Comparison of ENCODE assay signal across 8 mouse cellular contexts in the genomic region with DNA sequence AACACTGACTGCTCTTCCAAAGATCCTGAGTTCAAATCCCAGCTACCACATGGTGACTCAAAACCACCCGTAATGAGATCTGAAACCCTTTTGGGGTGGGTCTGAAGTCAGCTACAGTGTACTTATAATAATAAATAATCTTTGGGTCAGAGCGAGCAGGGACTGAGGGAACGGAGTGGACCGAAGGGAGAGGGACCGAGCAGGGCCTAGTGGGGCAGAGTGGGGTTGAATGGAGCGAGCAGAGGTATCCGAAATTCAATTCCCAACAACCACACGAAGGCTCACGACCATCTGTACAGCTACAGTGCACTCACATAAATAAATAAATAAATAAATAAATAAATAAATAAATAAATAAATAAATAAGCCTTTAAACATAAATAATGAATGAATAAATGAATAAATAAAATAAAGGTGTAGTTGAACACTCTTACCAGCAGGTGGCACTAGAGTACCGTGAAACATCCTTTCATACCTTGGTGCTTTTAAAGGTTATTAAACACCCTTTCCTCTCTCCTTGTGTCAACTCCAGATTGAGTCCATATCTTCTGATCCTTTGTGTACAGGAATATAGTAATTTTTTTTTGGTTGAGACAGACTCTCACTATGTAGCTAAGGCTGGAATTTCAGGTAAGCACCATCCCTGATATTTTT. TPM values are rescaled to one million over a fixed set of nuclear protein-coding genes. Genes with fewer than 3 reads are reported as not detected.
DNase-seq lines count a peak whose midpoint lies in the region; ATAC-seq and TF ChIP-seq lines count a peak whose summit lies in the region.

No protein-coding gene starts in this region.

- H3K9ac ChIP-seq in kidney, postnatal 0 days (ENCODE audit: low read depth, low read length), result no peak overlapping the region
- H3K9ac ChIP-seq in neural tube, embryonic 15.5 days (replicated peaks), result no peak overlapping the region

- peak; percentile 91 for DNase-seq in kidney, postnatal 0 days (ENCODE audit: low spot score)
- no peak for DNase-seq in kidney, adult 8-10 months
- DNase-seq in ES-CJ7 (ENCODE audit: low read depth, low spot score), result peak; percentile 47
- DNase-seq in brain, embryonic 14.5 days (ENCODE audit: low read depth), result peak; percentile 91
- peak; percentile 10 to 53 for DNase-seq in heart, postnatal 14 days
- no peak for DNase-seq in spleen, postnatal 14 days (ENCODE audit: low spot score in 2 of 2)

- 56% methylated on average over 10 of the region's 10 CpGs for WGBS in kidney, postnatal 0 days
- WGBS in neural tube, embryonic 15.5 days, result 52% methylated on average over 10 of the region's 10 CpGs

- H3K36me3 ChIP-seq in kidney, postnatal 0 days (ENCODE audit: insufficient read depth, low read length), result no peaks in the 10 kb centered on the region
- H3K36me3 ChIP-seq in neural tube, embryonic 15.5 days, result peaks cover 15% of the 10 kb centered on the region

- H3K9me3 ChIP-seq in kidney, postnatal 0 days (replicated peaks; ENCODE audit: low read length), result no peaks in the 10 kb centered on the region
- H3K9me3 ChIP-seq in neural tube, embryonic 15.5 days (replicated peaks), result no peaks in the 10 kb centered on the region

- TF ChIP-seq CTCF in kidney, postnatal 0 days (IDR thresholded peaks at IDR 0.05; ENCODE audit: low read depth), result peak; percentile 90
- peak; percentile 29 for TF ChIP-seq CTCF in brain, embryonic 14.5 days (IDR thresholded peaks at IDR 0.05; ENCODE audit: borderline replicate concordance, extremely low read depth, insufficient read depth, insufficient read length)

- no peaks in the 10 kb centered on the region for H3K4me1 ChIP-seq in kidney, postnatal 0 days (replicated peaks; ENCODE audit: insufficient read depth, low read length)
- H3K4me1 ChIP-seq in neural tube, embryonic 15.5 days, result peaks cover 8% of the 10 kb centered on the region

- H3K4me2 ChIP-seq in kidney, postnatal 0 days (ENCODE audit: low read length), result no peak overlapping the region
- H3K4me2 ChIP-seq in neural tube, embryonic 15.5 days, result no peak overlapping the region

- ATAC-seq in kidney, postnatal 0 days (replicated peaks; ENCODE audit: low FRiP score, low read depth), result no peak
- no peak for ATAC-seq in neural tube, embryonic 15.5 days (ENCODE audit: low FRiP score)
- ATAC-seq in inflammation-experienced regulatory T-cells, adult 6 months, result no peak

- H3K4me3 ChIP-seq in kidney, postnatal 0 days (replicated peaks; ENCODE audit: low read depth, low read length), result no peak overlapping the region
- no peak overlapping the region for H3K4me3 ChIP-seq in neural tube, embryonic 15.5 days (replicated peaks)

- H3K27ac ChIP-seq in kidney, postnatal 0 days, result no peak overlapping the region
- H3K27ac ChIP-seq in neural tube, embryonic 15.5 days (replicated peaks), result 0 out of 2 replicates have a peak overlapping the region, but pooled peaks have one; percentile 7

- TF ChIP-seq POLR2A in brain, embryonic 14.5 days (IDR thresholded peaks at IDR 0.05; ENCODE audit: borderline replicate concordance, extremely low read depth, insufficient read depth, insufficient read length, poor library complexity, severe bottlenecking), result no peak

- intact Hi-C loops in heart, postnatal 14 days (cut with DNase I), result loop anchor here (2.0 to 5.0 kb wide), 3 partner anchors 72 to 578 kb away; no protein-coding TSS in a partner anchor

- no peaks in the 10 kb centered on the region for H3K27me3 ChIP-seq in kidney, postnatal 0 days (ENCODE audit: insufficient read depth, low read length)
- no peaks in the 10 kb centered on the region for H3K27me3 ChIP-seq in neural tube, embryonic 15.5 days (replicated peaks)

RNA-seq across cellular contexts. Expression of gene Zfp78, which starts 4.0 kb away (rescaled TPM):
- polyA plus RNA-seq in kidney, postnatal 0 days (2015; fragmentation: Nextera tagmentation; extraction: Ambion mirVana), result 1.4 and 2.0 TPM in 2 replicates
- 2.4 and 3.0 TPM in 2 replicates for polyA plus RNA-seq in brain, embryonic 14.5 days (2012; rRNA removed)
- 1 to 10 TPM; 2.2 to 2.4 TPM for total RNA-seq in heart, postnatal 14 days (2021)
- 4.0 and 5.9 TPM in 2 replicates for polyA plus RNA-seq in neural tube, embryonic 15.5 days (2015; fragmentation: Nextera tagmentation; extraction: Ambion mirVana)
- 1 to 10 TPM; 2.6 to 3.8 (median 3.4) TPM for polyA plus RNA-seq in inflammation-experienced regulatory T-cells, adult 6 months (2017; shearing (Covaris generic))

RNA-seq across cellular contexts. Expression of gene Gm3854, which starts 15.5 kb away (rescaled TPM):
- 0.39 and 0.64 TPM in 2 replicates for polyA plus RNA-seq in kidney, postnatal 0 days (2015; fragmentation: Nextera tagmentation; extraction: Ambion mirVana)
- 2.5 and 4.2 TPM in 2 replicates for polyA plus RNA-seq in brain, embryonic 14.5 days (2012; rRNA removed)
- total RNA-seq in heart, postnatal 14 days (2021), result under 1 TPM; 0.22 to 0.32 TPM
- polyA plus RNA-seq in neural tube, embryonic 15.5 days (2015; fragmentation: Nextera tagmentation; extraction: Ambion mirVana), result 7.3 and 9.0 TPM in 2 replicates
- polyA plus RNA-seq in inflammation-experienced regulatory T-cells, adult 6 months (2017; shearing (Covaris generic)), result under 1 TPM in 2 of 3 experiments, not detected in 1; 0.62 to 0.90 TPM

RNA-seq across cellular contexts. Expression of gene Zfp28, which starts 24.0 kb away (rescaled TPM):
- 6.2 and 7.4 TPM in 2 replicates for polyA plus RNA-seq in kidney, postnatal 0 days (2015; fragmentation: Nextera tagmentation; extraction: Ambion mirVana)
- 14.5 and 17.9 TPM in 2 replicates for polyA plus RNA-seq in brain, embryonic 14.5 days (2012; rRNA removed)
- 1 to 10 TPM; 2.6 to 3.2 TPM for total RNA-seq in heart, postnatal 14 days (2021)
- 13.2 and 13.8 TPM in 2 replicates for polyA plus RNA-seq in neural tube, embryonic 15.5 days (2015; fragmentation: Nextera tagmentation; extraction: Ambion mirVana)
- 1 to 10 TPM; 3.6 to 5.1 (median 3.8) TPM for polyA plus RNA-seq in inflammation-experienced regulatory T-cells, adult 6 months (2017; shearing (Covaris generic))

RNA-seq across cellular contexts. Expression of gene Zfp583, which starts 28.0 kb away (rescaled TPM):
- 3.2 and 4.2 TPM in 2 replicates for polyA plus RNA-seq in kidney, postnatal 0 days (2015; fragmentation: Nextera tagmentation; extraction: Ambion mirVana)
- polyA plus RNA-seq in brain, embryonic 14.5 days (2012; rRNA removed), result 9.5 and 9.9 TPM in 2 replicates
- 1 to 10 TPM; 1.0 to 1.5 TPM for total RNA-seq in heart, postnatal 14 days (2021)
- 12.7 and 13.7 TPM in 2 replicates for polyA plus RNA-seq in neural tube, embryonic 15.5 days (2015; fragmentation: Nextera tagmentation; extraction: Ambion mirVana)
- under 1 TPM; 0.39 to 0.92 (median 0.44) TPM for polyA plus RNA-seq in inflammation-experienced regulatory T-cells, adult 6 months (2017; shearing (Covaris generic))

RNA-seq across cellular contexts. Expression of gene Smim17, which starts 39.5 kb away (rescaled TPM):
- polyA plus RNA-seq in kidney, postnatal 0 days (2015; fragmentation: Nextera tagmentation; extraction: Ambion mirVana), result not detected in 2 replicates
- 4.5 and 7.5 TPM in 2 replicates for polyA plus RNA-seq in brain, embryonic 14.5 days (2012; rRNA removed)
- not detected for total RNA-seq in heart, postnatal 14 days (2021)
- 7.8 and 9.5 TPM in 2 replicates for polyA plus RNA-seq in neural tube, embryonic 15.5 days (2015; fragmentation: Nextera tagmentation; extraction: Ambion mirVana)
- not detected for polyA plus RNA-seq in inflammation-experienced regulatory T-cells, adult 6 months (2017; shearing (Covaris generic))

Comparison
In these comparisons a context has a peak if more than half of its experiments do, and no peak if none do; other contexts are left out.
1. DNase-seq: peak in kidney, postnatal 0 days (single experiment), ES-CJ7 (single experiment), brain, embryonic 14.5 days (single experiment) and heart, postnatal 14 days (2 of 2); none in kidney, adult 8-10 months (0 of 2) and spleen, postnatal 14 days (0 of 2).